Mouse (Mus musculus) olfactory bulb, adult 2 months (tissue): ENCODE data around the gene 4930503B20Rik.

Experiments used
- CTCF ChIP-seq: fragments of 200-500 bp; IDR thresholded peaks from 2 replicates; pipeline ENCODE4 v1.5.1; 2012; ENCODE audit warnings: low read depth, mild to moderate bottlenecking, low read length, moderate library complexity; ENCODE audit not compliant: insufficient read depth
- POLR2A ChIP-seq: fragments of 200-500 bp; IDR thresholded peaks from 2 replicates; pipeline ENCODE4 v1.6.1; 2012; ENCODE audit warnings: mild to moderate bottlenecking, low read depth, low read length, moderate library complexity; ENCODE audit not compliant: insufficient read depth

DNA sequence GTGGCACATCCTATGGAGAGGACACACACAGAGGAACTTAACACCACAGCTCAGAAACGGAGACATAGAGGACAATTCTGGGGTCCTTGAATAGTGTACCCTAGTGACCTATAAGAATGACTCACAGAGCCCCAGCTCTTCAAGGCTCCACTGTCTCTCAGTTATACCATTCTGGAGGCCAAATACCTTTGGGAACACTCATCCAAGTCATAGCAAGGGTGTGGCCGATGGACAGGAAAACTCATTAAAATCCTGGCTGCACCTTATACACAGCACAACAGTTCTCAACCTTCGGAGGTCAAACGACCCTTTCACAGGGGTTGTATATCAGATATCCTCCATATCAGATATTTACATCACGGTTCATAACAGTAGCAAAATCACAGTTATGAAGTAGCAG lies 18.6 kb downstream of the 4930503B20Rik start:
- TF ChIP-seq CTCF, result no peak
- TF ChIP-seq POLR2A, result no peak
